Comparison of ENCODE assay signal across 17 mouse cellular contexts in the genomic region with DNA sequence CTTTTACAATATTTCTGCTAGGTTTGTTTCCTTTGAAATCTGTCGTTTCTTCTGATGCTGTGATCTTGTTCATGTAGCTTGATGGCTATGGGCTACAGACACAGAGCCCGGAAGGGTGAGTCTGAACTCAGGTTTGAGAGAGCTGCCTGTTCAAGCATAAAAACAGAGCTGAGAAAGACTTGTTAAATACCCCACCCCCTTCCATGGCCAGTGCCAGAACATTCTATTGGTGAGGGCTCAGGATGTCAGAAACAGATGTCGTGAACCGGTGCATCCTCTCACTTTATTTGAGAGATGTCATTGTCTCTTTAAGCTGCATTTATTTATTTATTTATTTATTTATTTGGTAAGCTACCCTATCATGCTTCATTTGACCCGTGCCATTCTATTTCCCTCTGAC. TPM values are rescaled to one million over a fixed set of nuclear protein-coding genes. Genes with fewer than 3 reads are reported as not detected.
"Had no signal": no experiment of that assay in that cellular context is flagged by ENCODE, and none has a peak within 500 bp of the region (broad histone marks: within the 10 kb centered on the region; RNA-seq: fewer than 3 reads in every experiment).

No protein-coding gene starts in this region.

- H3K9ac ChIP-seq: liver, embryonic 13.5 days; midbrain, embryonic 15.5 days; neural tube, embryonic 13.5 days; stomach, embryonic 15.5 days had no signal

- H3K9me3 ChIP-seq: liver, embryonic 13.5 days; midbrain, embryonic 15.5 days; neural tube, embryonic 13.5 days; stomach, embryonic 15.5 days had no signal

- H3K4me3 ChIP-seq: liver, embryonic 13.5 days; midbrain, embryonic 15.5 days; myocyte; neural tube, embryonic 13.5 days; stomach, embryonic 15.5 days had no signal

- H3K4me2 ChIP-seq: liver, embryonic 13.5 days; midbrain, embryonic 11.5 days; midbrain, embryonic 15.5 days; neural tube, embryonic 13.5 days; stomach, embryonic 15.5 days had no signal

- H3K4me1 ChIP-seq: liver, embryonic 13.5 days; midbrain, embryonic 15.5 days; stomach, embryonic 15.5 days had no signal

- H3K36me3 ChIP-seq: liver, embryonic 13.5 days; midbrain, embryonic 15.5 days; neural tube, embryonic 13.5 days; stomach, embryonic 15.5 days had no signal

- ATAC-seq: intestine, embryonic 16.5 days; midbrain, embryonic 15.5 days had no signal

- H3K27me3 ChIP-seq: liver, embryonic 13.5 days; midbrain, embryonic 15.5 days; neural tube, embryonic 13.5 days; stomach, embryonic 15.5 days had no signal

- DNase-seq: kidney, adult 8-10 months; liver, embryonic 13.5 days; lung, adult 2 months; lung, postnatal 14 days; lung, postnatal 4 days; retina, postnatal 1 day; right cerebral cortex, postnatal 25 days; spleen, adult 18-20 months; thymus, postnatal 25 days had no signal

- H3K27ac ChIP-seq: liver, embryonic 13.5 days; midbrain, embryonic 15.5 days; neural tube, embryonic 13.5 days; stomach, embryonic 15.5 days had no signal

RNA-seq across cellular contexts. Expression of gene Abi3bp, which starts 2.0 kb away (rescaled TPM):
- total RNA-seq: megakaryocyte progenitor cell, adult 5-6 weeks; megakaryocyte-erythroid progenitor cell, adult 5-6 weeks had no signal
